Mouse (Mus musculus) heart, adult 18-20 months (tissue): Measurements from ENCODE around the gene Mtmr1. TPM values are rescaled to one million over a fixed set of nuclear protein-coding genes. Genes with fewer than 3 reads are reported as not detected.
"Not testable (repeated sequence)": the region's sequence is repeated elsewhere in the genome, so short reads cannot be mapped to it uniquely, and the experiment has no call there.

Experiments
- DNase-seq, 2 experiments: peaks; one replicate each; pipeline ENCODE4 v3.0.0; 2021 to 2022; ENCODE audit warnings: mixed read lengths in 1 of 2
- long read RNA-seq, 2 experiments: library from polyadenylated mRNA; stranded (forward); transcript quantifications; one replicate each; pipeline ENCODE4 v2.0.0; 2021
- total RNA-seq, 2 experiments: library from RNA; stranded (reverse); gene quantifications; 2 replicates each; pipeline ENCODE4 v1.2.3; 2021

Mtmr1 gene
- total RNA-seq = 10 to 100 TPM; 25.4 to 25.8 TPM
- long read RNA-seq, experiment 1, partial matches to known transcripts = 1 of 17 reads
- long read RNA-seq, experiment 1, other reads (novel, unspliced or antisense) = 16 of 17 reads
- long read RNA-seq, experiment 2, full-length matches to known transcripts = 1 of 14 reads
- long read RNA-seq, experiment 2, partial matches to known transcripts = 1 of 14 reads
- long read RNA-seq, experiment 2, other reads (novel, unspliced or antisense) = 12 of 14 reads

DNA sequence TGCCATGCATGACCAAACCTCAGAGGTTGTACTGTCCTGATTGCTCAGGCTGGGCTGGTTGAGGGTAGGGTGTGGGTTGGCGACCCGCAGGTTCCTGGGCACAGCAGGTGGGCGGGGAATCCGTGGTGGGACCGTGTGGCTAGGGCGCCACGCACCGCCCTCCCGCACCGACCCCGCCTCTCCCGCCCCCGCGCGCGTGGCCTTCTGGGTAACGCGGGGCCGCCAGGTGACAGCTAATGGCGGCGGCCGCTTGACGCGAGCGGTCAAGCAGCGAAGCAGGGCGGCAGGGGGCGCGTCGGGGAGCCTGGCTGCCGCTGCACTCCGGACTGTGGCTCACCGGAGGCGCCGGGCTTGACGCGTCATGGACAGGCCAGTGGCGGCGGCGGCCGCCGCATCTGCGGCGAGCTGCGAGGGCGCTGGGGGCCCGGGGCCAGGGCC lies at the start of gene Mtmr1:
Gene Mtmr1 (plus strand): TSS at position 207 of the 438 bp plus-strand sequence.
- peak; percentile 87 to 88 for DNase-seq

- peak in 1 of 2 experiments; percentile 10 for DNase-seq
Measured at GRCm38 (mm10) chrX:71352033-71352432, 12.5 kb upstream of the Mtmr1 start.

- no peak for DNase-seq
Measured at GRCm38 (mm10) chrX:71355331-71355730, 9.2 kb upstream of the Mtmr1 start.

- DNase-seq = not testable (repeated sequence)
Measured at GRCm38 (mm10) chrX:71361793-71362192, 2.8 kb upstream of the Mtmr1 start.

DNA sequence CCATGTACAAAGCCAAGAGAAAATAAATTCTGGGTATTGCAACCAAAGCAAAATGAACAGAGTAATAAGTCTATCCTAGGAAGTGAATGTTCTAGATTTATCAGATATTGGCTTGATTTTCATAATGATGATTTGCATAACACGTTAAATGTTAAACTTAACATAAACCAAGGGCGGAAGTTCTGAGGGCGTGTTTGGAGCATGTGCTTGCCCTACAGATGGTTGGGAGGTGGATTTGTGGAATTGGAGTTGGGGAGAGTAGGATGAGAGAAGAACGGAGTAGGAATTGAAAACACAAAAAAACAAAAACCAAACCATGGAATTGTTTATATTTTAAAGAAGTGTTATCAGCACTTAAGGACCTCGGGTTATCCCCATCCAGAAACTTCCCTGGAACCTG lies 498 bp upstream of the Mtmr1 start:
- peak in 1 of 2 experiments; percentile 5 for DNase-seq

GRCm38 (mm10) chrX:71365011-71365410 lies 451 bp downstream of the Mtmr1 start:
- peak; percentile 23 to 46 for DNase-seq

DNA sequence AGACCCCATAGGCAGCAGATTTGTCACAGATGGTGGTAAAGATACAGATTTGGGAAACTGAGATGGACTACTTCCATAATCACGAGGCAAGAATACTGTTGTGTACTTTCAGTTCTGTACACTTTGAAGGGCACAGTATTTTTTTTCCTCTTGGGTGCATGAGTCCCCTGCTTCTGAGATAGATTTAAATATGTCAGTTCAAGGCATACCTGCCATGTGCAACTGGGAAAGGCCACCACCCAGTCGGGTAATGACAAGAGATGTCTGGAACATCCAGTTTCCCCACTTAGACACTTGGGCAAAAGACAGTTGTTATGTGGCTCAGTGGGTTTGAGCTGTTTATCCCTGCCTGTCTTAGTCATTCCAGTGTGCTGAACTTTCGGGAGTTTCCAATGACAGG lies 950 bp downstream of the Mtmr1 start:
- DNase-seq = peak in 1 of 2 experiments; percentile 5

GRCm38 (mm10) chrX:71366973-71367372 lies 2.4 kb downstream of the Mtmr1 start:
- DNase-seq = no peak

- no peak for DNase-seq
Measured at GRCm38 (mm10) chrX:71376781-71377180, 12.2 kb downstream of the Mtmr1 start.

- DNase-seq = no peak
Measured at GRCm38 (mm10) chrX:71378435-71378834, 13.9 kb downstream of the Mtmr1 start.

GRCm38 (mm10) chrX:71381571-71381970 lies 17.0 kb downstream of the Mtmr1 start:
- DNase-seq = peak in 1 of 2 experiments; percentile 43

- DNase-seq = peak in 1 of 2 experiments; percentile 3
Measured at GRCm38 (mm10) chrX:71396326-71396725, 31.8 kb downstream of the Mtmr1 start.

DNA sequence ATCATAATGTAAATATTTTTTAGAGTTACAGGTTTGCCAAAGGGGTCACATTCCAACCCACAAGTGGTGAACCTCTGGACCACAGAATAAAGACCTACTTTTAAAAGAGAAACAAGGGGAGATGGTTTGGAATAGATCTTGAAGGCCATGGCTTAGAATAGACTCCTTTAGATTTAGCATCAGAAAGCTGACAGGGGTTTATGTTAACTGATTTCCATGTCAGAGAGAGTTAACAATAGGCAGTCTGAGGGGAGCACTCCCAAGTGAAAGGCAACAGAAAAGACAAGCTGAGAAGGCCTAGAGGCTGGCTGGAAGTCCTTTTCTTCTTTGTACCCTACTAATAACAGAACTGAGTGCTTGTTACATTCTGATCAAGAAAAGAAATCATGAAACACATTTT lies 41.7 kb downstream of the Mtmr1 start:
- no peak for DNase-seq

DNA sequence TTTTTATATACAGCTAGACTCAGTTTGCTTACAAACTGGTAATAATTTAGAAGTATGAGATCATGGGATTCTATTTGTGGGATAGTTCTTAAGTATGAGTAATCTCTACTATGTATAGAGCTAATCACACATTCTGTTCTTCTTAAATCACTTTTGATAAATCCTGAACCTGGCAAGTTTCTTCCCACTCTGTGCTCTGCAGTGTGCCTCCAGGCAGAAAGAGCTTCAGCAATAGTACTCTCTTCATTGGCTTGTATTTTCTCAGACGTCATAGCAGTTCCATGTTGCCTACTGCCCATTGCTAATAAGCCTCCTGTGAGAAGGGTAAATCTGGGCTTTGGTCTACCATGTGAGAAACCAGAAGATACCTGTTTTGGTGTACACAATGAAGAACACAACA lies 43.8 kb downstream of the Mtmr1 start:
- DNase-seq = no peak

DNA sequence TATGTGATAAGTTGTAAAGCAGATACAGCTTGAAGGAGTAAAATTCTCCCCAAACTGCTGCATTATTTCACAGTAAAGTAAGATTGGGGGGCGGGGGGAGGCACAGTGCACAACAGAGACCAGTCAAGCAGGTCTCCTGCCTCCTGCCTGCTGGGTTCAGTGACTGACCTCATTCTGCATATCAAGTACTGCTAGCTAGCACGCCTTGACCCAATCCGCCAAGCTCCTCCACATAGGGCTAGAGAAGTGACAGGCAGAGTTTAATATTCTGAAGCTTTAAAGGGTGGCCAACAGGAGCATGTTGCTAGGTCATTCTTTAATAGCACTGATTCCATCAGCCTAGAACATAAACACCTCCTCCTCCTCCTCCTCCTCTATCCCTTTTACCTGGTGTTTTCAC lies 48.2 kb downstream of the Mtmr1 start:
- no peak for DNase-seq

DNA sequence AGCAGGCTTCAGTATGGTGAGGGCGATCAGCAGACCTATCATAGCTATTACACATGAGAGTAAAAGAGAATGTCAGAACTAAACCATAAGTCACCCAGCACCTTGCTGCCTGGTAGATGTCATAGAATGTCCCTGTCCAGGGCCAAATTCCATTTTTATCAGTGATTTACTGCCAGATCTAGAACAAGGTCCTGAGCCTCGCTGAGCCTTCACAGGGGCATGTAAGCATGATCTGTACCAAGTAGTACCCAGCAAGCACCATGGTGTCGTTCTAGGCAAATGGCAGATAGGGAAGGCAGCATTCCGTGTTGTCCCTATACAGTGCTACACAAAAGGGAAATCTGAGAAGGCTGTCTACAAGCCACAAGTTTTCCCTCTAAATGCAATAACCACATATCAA lies 49.1 kb downstream of the Mtmr1 start:
- no peak for DNase-seq

DNA sequence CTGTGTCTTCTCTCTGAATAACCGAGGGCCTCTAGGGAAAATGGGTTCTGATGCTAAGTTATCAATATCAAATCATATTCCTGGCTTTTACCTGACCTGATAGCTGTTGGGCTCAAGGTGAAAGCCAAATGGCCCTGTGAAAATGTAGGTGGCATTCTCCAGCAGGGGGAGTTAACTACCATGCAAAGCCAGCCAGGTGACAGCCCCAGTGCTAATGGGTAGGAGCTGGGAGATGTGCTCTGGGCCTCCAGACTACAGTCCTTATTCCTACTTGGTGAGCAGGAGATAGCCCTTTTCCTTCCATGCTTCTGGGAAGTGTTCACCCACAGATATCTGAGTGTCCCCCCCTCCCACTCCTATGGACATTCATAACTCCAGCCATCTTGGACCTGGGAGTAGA lies 60.3 kb downstream of the Mtmr1 start:
- DNase-seq = no peak

GRCm38 (mm10) chrX:71425746-71426519 lies 61.4 kb downstream of the Mtmr1 start:
- peak; percentile 61 to 89 for DNase-seq

DNA sequence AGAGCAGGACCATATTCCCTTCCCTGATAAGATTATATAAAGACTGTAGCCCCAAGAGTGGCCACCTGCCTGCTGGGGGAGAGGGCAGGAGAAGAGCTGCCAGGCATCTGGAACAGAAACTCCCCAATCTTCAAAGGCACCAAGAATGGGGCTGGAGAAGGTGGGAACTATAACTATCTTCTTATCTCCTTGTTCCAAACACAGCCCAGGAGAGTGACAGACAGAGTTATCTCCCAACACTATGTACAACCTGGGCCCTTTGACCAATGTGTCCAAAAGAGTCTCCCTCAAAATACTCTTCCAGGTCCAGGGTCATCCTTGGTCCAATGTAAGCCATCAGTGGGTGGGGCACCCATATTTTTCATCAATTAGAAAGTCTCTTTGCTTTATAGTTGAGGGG lies 62.9 kb downstream of the Mtmr1 start:
- DNase-seq = no peak

DNA sequence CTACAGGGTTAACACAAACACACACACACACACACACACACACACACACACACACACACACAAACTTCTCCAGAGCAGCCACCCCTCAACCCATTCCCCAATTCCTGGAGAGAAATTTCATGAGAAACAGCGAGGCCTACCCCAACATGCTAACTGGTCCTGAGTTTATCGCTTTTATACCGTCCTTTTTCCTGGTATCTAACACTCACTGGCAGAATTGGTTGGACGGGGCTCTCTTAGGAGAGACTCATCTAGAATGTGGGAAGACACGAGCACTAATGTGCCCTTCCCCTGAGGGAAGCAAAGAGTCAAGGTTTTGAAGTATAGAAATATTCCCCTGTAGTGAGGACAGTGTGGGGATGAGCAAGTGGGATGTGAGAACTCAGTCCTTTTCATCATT lies 66.3 kb downstream of the Mtmr1 start:
- no peak for DNase-seq

GRCm38 (mm10) chrX:71434448-71434847 lies 69.9 kb downstream of the Mtmr1 start:
- DNase-seq = no peak

GRCm38 (mm10) chrX:71434860-71435259 lies 70.3 kb downstream of the Mtmr1 start:
- DNase-seq = peak in 1 of 2 experiments; percentile 2

- no peak for DNase-seq
Measured at GRCm38 (mm10) chrX:71435542-71435941, 71.0 kb downstream of the Mtmr1 start.

DNA sequence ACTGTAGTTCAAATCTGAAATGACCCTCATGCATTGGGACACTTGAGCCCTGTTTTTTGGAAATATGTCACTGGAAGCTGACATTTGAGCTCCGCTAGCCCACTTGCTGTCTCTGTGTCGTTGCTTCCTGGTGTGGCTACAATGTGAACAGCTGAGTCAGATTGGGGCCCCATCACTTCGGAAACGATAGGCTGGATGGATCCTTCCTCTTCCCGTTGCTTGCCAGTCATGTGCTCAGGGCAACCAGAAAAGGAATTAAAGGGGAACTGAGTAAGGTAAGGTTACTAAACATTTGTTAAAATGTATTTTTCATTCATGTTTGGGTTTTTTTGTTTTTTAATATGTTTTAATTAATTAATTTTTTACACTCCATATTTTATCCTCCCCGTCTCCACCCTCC lies 74.9 kb downstream of the Mtmr1 start:
- no peak for DNase-seq
